Mouse (Mus musculus) olfactory bulb, adult 2 months (tissue): ENCODE results near the gene Tmem184b. TPM values are rescaled to one million over a fixed set of nuclear protein-coding genes. Genes with fewer than 3 reads are reported as not detected.
A peak's percentile ranks its signal among the peaks of the same experiment; 100 is the strongest.

Source experiments
- H3K27ac ChIP-seq: fragments of 200-500 bp; 2 replicates; pipeline ENCODE4 v1.5.1; 2012; ENCODE audit warnings: low read depth, low read length; ENCODE audit not compliant: insufficient read depth
- H3K4me1 ChIP-seq: fragments of 200-500 bp; 2 replicates; pipeline ENCODE4 v1.6.1; 2012; ENCODE audit warnings: low read length; ENCODE audit not compliant: control insufficient read depth, insufficient read depth
- H3K4me3 ChIP-seq: fragments of 200-500 bp; 2 replicates; pipeline ENCODE4 v1.5.1; 2012; ENCODE audit warnings: mild to moderate bottlenecking, low read depth, low read length, moderate library complexity; ENCODE audit not compliant: insufficient read depth
- CTCF ChIP-seq: fragments of 200-500 bp; IDR thresholded peaks from 2 replicates; pipeline ENCODE4 v1.5.1; 2012; ENCODE audit warnings: low read depth, mild to moderate bottlenecking, low read length, moderate library complexity; ENCODE audit not compliant: insufficient read depth
- POLR2A ChIP-seq: fragments of 200-500 bp; IDR thresholded peaks from 2 replicates; pipeline ENCODE4 v1.6.1; 2012; ENCODE audit warnings: mild to moderate bottlenecking, low read depth, low read length, moderate library complexity; ENCODE audit not compliant: insufficient read depth
- WGBS: fragments of 180-500 bp; shearing (Covaris S2); methylation state at CpG from one replicate; pipeline ENCODE4 v1.1.7; 2018; 5-methylcytosine and 5-hydroxymethylcytosine counted together
- polyA plus RNA-seq: library from polyadenylated mRNA; stranded (reverse); fragments of >200 nt; gene quantifications from 2 replicates; pipeline ENCODE4 v1.2.4, GENCODE M21; 2012; ENCODE audit warnings: low replicate concordance; ENCODE audit not compliant: missing spikeins, insufficient read depth, insufficient read length

Tmem184b gene
- polyA plus RNA-seq, 1 experiment: not detected

DNA sequence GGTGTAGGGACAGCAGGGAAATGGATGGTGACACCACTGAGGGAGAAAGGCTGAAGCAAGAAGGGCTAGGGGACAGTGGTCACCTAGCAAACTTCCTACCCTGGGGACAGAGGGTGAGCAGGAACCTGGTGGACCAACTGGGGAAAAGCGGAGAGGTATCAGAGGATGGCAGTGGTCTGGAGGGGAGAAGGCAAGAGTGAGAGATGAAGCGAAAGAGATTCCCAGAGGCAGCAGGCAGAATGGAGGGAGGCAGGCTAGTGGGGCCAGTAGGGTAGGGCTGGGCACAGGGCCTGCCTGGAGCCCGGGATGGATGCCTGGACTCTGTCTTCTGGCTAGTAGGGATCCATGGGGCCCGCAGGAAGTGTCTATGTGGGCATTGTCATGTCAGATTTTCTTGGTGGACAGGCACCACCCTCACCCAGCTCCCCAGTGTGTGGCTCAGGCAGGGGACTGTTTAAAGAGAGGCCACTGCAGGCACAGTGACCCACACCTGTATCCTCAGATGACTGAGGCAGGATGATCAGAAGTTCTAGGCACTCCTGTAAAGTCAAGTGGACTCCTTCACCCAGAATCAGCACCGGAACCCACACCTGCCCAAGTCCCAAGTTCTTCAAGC lies 49.6 kb downstream of the Tmem184b start:
- 86% methylated on average over 5 of the region's 5 CpGs for WGBS
- Histone ChIP-seq H3K4me1 (peaks cover 17% of the 10 kb centered on the region), H3K4me3 (no peak overlapping the region), H3K27ac (no peak overlapping the region)
- TF ChIP-seq POLR2A (no peak), CTCF (no peak)

DNA sequence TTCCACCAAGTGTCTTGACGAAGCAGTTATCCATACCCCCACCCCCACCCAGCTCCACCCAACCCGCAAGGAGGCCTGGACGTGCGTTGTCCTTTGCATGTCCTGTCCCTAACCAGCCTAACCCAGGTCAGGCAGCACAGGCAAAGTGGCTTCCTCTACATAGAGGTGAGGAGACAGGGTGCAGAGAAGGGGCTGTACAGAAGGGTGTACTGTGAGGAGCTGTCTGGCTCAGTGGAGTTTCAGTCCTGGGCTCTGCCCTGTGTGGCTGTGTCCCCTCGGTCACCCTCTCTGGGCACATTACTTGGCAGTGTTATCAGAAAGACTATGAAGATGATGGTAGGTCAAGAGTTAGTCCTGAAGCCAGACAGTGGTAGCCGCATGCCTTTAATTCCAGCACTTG lies 50.9 kb downstream of the Tmem184b start:
- no peak for TF ChIP-seq POLR2A
- TF ChIP-seq CTCF: no peak
- Histone ChIP-seq H3K4me3 (no peak overlapping the region), H3K4me1 (peaks cover 24% of the 10 kb centered on the region), H3K27ac (no peak overlapping the region)
- 92% methylated on average over 6 of the region's 6 CpGs for WGBS

GRCm38 (mm10) chr15:79351331-79351767 lies 52.0 kb downstream of the Tmem184b start:
- 36% methylated on average over 15 of the region's 15 CpGs for WGBS
- H3K4me3 ChIP-seq: no peak overlapping the region
- TF ChIP-seq CTCF (no peak), POLR2A (no peak)
- H3K27ac ChIP-seq: no peak overlapping the region
- peaks cover 23% of the 10 kb centered on the region for H3K4me1 ChIP-seq

DNA sequence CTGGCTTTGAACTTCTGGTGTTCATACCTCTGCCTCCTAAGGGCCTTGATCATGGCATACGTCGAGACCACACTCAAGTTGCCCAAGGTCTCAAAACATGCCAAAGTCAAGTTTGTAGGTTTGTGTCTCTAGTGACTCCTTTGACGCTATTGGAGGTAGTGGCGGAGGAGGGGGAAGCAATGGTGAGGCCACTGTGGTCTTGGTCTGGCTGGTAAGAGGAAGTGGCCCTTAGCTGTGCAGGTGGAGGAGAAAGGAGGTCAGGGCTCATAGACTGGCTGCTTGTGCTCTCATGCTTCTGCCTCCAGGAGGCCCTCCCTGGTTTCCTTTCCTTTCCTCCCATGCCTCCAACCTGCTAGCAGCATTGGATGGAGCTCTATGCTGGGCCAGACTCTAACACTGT lies 52.5 kb downstream of the Tmem184b start:
- H3K4me3 ChIP-seq: no peak overlapping the region
- 96% methylated on average over 4 of the region's 4 CpGs for WGBS
- TF ChIP-seq CTCF (no peak), POLR2A (no peak)
- H3K27ac ChIP-seq: no peak overlapping the region
- H3K4me1 ChIP-seq: peaks cover 23% of the 10 kb centered on the region

GRCm38 (mm10) chr15:79348651-79349050 lies 54.7 kb downstream of the Tmem184b start:
- 69% methylated on average over 8 of the region's 8 CpGs for WGBS
- H3K4me1 ChIP-seq: peaks cover 23% of the 10 kb centered on the region
- H3K27ac ChIP-seq: no peak overlapping the region
- no peak overlapping the region for H3K4me3 ChIP-seq
- TF ChIP-seq CTCF (no peak), POLR2A (no peak)

GRCm38 (mm10) chr15:79347845-79348506 lies 55.4 kb downstream of the Tmem184b start:
- WGBS: under 1% methylated on average over 46 of the region's 46 CpGs
- no peak for TF ChIP-seq POLR2A
- no peak for TF ChIP-seq CTCF
- Histone ChIP-seq H3K27ac (no peak overlapping the region), H3K4me3 (peak overlapping the region; percentile 68), H3K4me1 (peaks cover 23% of the 10 kb centered on the region)

DNA sequence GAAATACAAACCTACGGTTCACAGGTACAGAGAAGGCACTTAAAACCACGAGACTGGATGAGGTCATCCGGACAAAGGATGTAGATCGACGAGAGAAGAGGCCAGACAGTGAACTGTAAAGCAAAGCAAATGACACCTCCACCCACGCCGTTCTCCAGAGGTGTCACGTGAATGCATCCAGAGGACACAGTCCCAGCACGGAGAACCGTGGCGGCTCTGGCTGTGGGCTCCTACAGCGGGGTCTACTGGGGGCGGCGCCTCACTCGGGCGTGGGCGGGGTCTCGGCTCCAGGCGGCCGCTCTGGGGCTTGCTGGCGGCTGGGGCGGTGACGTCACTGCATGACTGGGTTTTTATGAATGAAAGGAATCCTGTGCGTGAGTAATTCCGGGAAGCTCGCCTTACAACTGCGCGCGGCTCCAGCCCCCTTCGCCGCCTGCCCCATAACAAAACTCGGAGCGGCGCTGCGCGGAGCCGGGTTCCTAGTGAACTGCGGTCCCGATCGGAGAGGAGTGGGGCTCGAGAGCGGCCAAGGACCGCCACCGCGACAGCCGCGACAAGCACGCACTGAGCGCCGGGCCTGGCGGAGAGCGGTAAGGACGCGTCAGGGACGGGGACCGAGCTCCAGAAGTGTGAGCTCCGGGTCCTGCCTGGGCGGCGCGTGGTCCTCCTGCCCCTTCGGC lies 56.1 kb downstream of the Tmem184b start:
- Histone ChIP-seq H3K27ac (no peak overlapping the region), H3K4me3 (peak overlapping the region; percentile 68), H3K4me1 (peaks cover 23% of the 10 kb centered on the region)
- TF ChIP-seq CTCF (no peak), POLR2A (no peak)
- WGBS: under 1% methylated on average over 61 of the region's 61 CpGs

GRCm38 (mm10) chr15:79346051-79346793 lies 57.1 kb downstream of the Tmem184b start, which contains the start of gene Maff:
TSS of gene Maff (plus strand) at chr15:79346621.
- H3K4me3 ChIP-seq: peak within 1 kb of the TSS; percentile 68
- H3K27ac ChIP-seq: no peak within 1 kb of the TSS
- 54% methylated on average over 8 of the region's 8 CpGs for WGBS
- TF ChIP-seq POLR2A (no peak), CTCF (no peak)
- H3K4me1 ChIP-seq: peaks cover 21% of the 10 kb centered on the region

DNA sequence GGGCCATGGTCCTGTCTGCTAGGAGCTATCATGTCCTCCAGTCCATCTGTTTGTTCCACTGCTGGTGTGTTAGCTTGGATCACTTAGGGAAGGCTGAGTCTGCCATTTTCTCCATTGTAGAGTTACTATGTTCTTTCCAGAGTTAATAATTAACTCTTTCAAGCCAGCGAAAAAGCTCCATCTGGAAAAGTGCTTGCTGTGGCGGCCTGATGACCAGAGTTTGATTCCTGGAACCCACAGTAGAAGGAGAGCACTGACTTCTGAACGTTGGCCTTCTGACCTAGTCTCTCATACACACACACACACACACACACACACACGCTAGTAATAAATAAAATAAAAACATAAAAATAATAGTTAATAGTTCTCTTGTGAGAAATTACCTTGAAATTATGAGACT lies 58.7 kb downstream of the Tmem184b start:
- Histone ChIP-seq H3K4me1 (peaks cover 20% of the 10 kb centered on the region), H3K27ac (no peak overlapping the region), H3K4me3 (no peak overlapping the region)
- TF ChIP-seq CTCF: no peak
- no peak for TF ChIP-seq POLR2A
- WGBS: 81% methylated on average over 4 of the region's 4 CpGs
